In genomic region chr8:127371326-127371949, GRCm38 (mm10) we compare ENCODE assay signal across 22 mouse cellular contexts.
DNase-seq lines count a peak whose midpoint lies in the region; ATAC-seq and TF ChIP-seq lines count a peak whose summit lies in the region.
"Had no signal": no experiment of that assay in that cellular context is flagged by ENCODE, and none has a peak within 500 bp of the region (broad histone marks: within the 10 kb centered on the region; RNA-seq: fewer than 3 reads in every experiment).

No protein-coding gene starts in this region.

- H3K4me1 ChIP-seq in forebrain, embryonic 15.5 days, result peaks cover 7% of the 10 kb centered on the region; the same call in 1 of the 2 replicates
- no peaks in the 10 kb centered on the region for H3K4me1 ChIP-seq in forebrain, embryonic 11.5 days (replicated peaks; ENCODE audit: control insufficient read depth, insufficient read depth, low read length)
- H3K4me1 ChIP-seq in heart, embryonic 11.5 days (ENCODE audit: control insufficient read depth, insufficient read depth, low read length), result no peaks in the 10 kb centered on the region
- H3K4me1 ChIP-seq: heart, embryonic 10.5 days had no signal

- DNase-seq in forebrain, embryonic 11.5 days (ENCODE audit: low spot score), result no peak
- peak; percentile 6 for DNase-seq in left cerebral cortex, postnatal 4 days
- DNase-seq in left cerebral cortex, postnatal 10 days (ENCODE audit: extremely low spot score in 1 of 2, low spot score in 2 of 2), result no peak
- peak; percentile 74 for DNase-seq in brain, embryonic 14.5 days (ENCODE audit: low read depth)
- DNase-seq in layer of hippocampus, adult 8-10 months (ENCODE audit: low spot score in 2 of 2), result no peak
- DNase-seq: adrenal gland, adult 8-10 months; adrenal gland, postnatal 36 days; cerebellum, adult 11 months; cerebellum, adult 8-10 months; cerebellum, postnatal 14 days; embryo, embryonic 11 days; gastrocnemius, postnatal 36 days; heart, adult 18-20 months had no signal

- TF ChIP-seq CTCF in brain, embryonic 14.5 days (IDR thresholded peaks at IDR 0.05; ENCODE audit: borderline replicate concordance, extremely low read depth, insufficient read depth, insufficient read length), result no peak

- no peak overlapping the region for H3K4me3 ChIP-seq in forebrain, embryonic 15.5 days
- no peak overlapping the region for H3K4me3 ChIP-seq in forebrain, embryonic 11.5 days (ENCODE audit: low read depth, low read length)
- no peak overlapping the region for H3K4me3 ChIP-seq in heart, embryonic 11.5 days (ENCODE audit: low read depth, low read length)
- H3K4me3 ChIP-seq: embryonic facial prominence, embryonic 15.5 days; erythroblast, embryonic 14.5 days; heart, embryonic 10.5 days; hindbrain, embryonic 10.5 days; hindbrain, embryonic 15.5 days had no signal

- H3K4me2 ChIP-seq in forebrain, embryonic 15.5 days (replicated peaks), result no peak overlapping the region
- no peak overlapping the region for H3K4me2 ChIP-seq in forebrain, embryonic 11.5 days (ENCODE audit: low read depth, low read length, severe bottlenecking)
- H3K4me2 ChIP-seq in heart, embryonic 11.5 days, result no peak overlapping the region
- H3K4me2 ChIP-seq: embryonic facial prominence, embryonic 15.5 days; hindbrain, embryonic 15.5 days had no signal

- H3K9ac ChIP-seq in forebrain, embryonic 15.5 days (replicated peaks), result no peak overlapping the region
- no peak overlapping the region for H3K9ac ChIP-seq in forebrain, embryonic 11.5 days (ENCODE audit: low read length)
- no peak overlapping the region for H3K9ac ChIP-seq in heart, embryonic 11.5 days (ENCODE audit: low read depth, low read length)
- H3K9ac ChIP-seq: embryonic facial prominence, embryonic 15.5 days; hindbrain, embryonic 15.5 days had no signal

- H3K27me3 ChIP-seq in forebrain, embryonic 15.5 days, result no peaks in the 10 kb centered on the region
- H3K27me3 ChIP-seq in forebrain, embryonic 11.5 days (ENCODE audit: control insufficient read depth, insufficient read depth, low read length), result no peaks in the 10 kb centered on the region
- no peaks in the 10 kb centered on the region for H3K27me3 ChIP-seq in heart, embryonic 11.5 days (ENCODE audit: control insufficient read depth, insufficient read depth, low read length)
- H3K27me3 ChIP-seq: embryonic facial prominence, embryonic 15.5 days; hindbrain, embryonic 15.5 days had no signal

- no peak; the same call in 1 of the 2 replicates for ATAC-seq in forebrain, embryonic 15.5 days (replicated peaks)
- no peak for ATAC-seq in forebrain, embryonic 11.5 days (replicated peaks; ENCODE audit: low FRiP score)
- no peak for ATAC-seq in heart, embryonic 11.5 days (replicated peaks; ENCODE audit: insufficient number of reproducible peaks, low FRiP score, low TSS enrichment)
- ATAC-seq: inflammation-experienced regulatory T-cells, adult 6 months; intestine, postnatal 0 days had no signal

- TF ChIP-seq POLR2A in brain, embryonic 14.5 days (IDR thresholded peaks at IDR 0.05; ENCODE audit: borderline replicate concordance, extremely low read depth, insufficient read depth, insufficient read length, poor library complexity, severe bottlenecking), result no peak

- H3K27ac ChIP-seq in forebrain, embryonic 15.5 days (replicated peaks), result peak overlapping the region; percentile 61
- no peak overlapping the region for H3K27ac ChIP-seq in forebrain, embryonic 11.5 days (ENCODE audit: low read depth, low read length)
- H3K27ac ChIP-seq in heart, embryonic 11.5 days (ENCODE audit: low read depth, low read length), result no peak overlapping the region
- H3K27ac ChIP-seq: embryonic facial prominence, embryonic 15.5 days; heart, embryonic 10.5 days; hindbrain, embryonic 10.5 days; hindbrain, embryonic 15.5 days had no signal

- H3K36me3 ChIP-seq in forebrain, embryonic 15.5 days, result no peaks in the 10 kb centered on the region
- H3K36me3 ChIP-seq in forebrain, embryonic 11.5 days (ENCODE audit: control insufficient read depth, insufficient read depth, low read length), result no peaks in the 10 kb centered on the region
- peaks cover 7% of the 10 kb centered on the region; the same call in 1 of the 2 replicates for H3K36me3 ChIP-seq in heart, embryonic 11.5 days (ENCODE audit: control insufficient read depth, insufficient read depth, low read length)

- no peaks in the 10 kb centered on the region for H3K9me3 ChIP-seq in forebrain, embryonic 15.5 days
- H3K9me3 ChIP-seq in forebrain, embryonic 11.5 days (ENCODE audit: control insufficient read depth, low read length), result no peaks in the 10 kb centered on the region
- no peaks in the 10 kb centered on the region for H3K9me3 ChIP-seq in heart, embryonic 11.5 days (replicated peaks; ENCODE audit: control insufficient read depth, low read length)
- H3K9me3 ChIP-seq: embryonic facial prominence, embryonic 15.5 days; heart, embryonic 10.5 days; hindbrain, embryonic 10.5 days; hindbrain, embryonic 15.5 days had no signal

- 72% methylated on average over 16 of the region's 16 CpGs for WGBS in forebrain, embryonic 15.5 days
- 93% methylated on average over 16 of the region's 16 CpGs for WGBS in forebrain, embryonic 11.5 days
- 92% methylated on average over 16 of the region's 16 CpGs for WGBS in heart, embryonic 11.5 days (ENCODE audit: insufficient replicate concordance)

- intact Hi-C loops in left cerebral cortex, postnatal 4 days (cut with DNase I), result no loop called here
- intact Hi-C loops in left cerebral cortex, postnatal 10 days (cut with DNase I), result no loop called here

Comparison
In these comparisons a context has a peak if more than half of its experiments do, and no peak if none do; other contexts are left out.
1. DNase-seq: peak in left cerebral cortex, postnatal 4 days (single experiment) and brain, embryonic 14.5 days (single experiment); none in forebrain, embryonic 11.5 days (single experiment), left cerebral cortex, postnatal 10 days (0 of 2) and layer of hippocampus, adult 8-10 months (0 of 2).